Mouse (Mus musculus): ENCODE results near the gene Tmem39a. TPM values are rescaled to one million over a fixed set of nuclear protein-coding genes. Genes with fewer than 3 reads are reported as not detected.

Gene Tmem39a
- total and polyA plus RNA-seq, 2 experiments from 2014 or later = 13.2 to 25.5 TPM

DNA sequence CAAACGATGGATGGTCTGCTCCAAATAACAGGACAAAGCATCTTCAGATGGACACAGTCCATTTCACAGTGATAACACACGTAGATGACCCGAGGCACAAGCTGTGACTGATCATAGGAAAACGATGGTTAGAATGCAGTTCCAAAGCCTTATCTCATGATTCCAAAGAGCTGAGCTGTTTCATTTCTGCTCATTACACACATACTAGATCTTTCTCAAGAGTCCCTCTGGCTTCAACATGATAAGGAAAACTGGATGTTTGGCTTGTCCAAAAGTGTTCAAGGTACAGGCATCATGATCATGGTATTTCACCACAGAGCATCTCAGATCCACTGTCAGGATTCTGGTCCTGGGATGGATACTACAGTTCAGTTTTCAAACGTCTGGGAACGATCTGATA is 32.2 kb upstream of the Tmem39a start:
- Histone ChIP-seq H3K4me1 (ENCODE audit: insufficient read depth, low read length) (no peaks in the 10 kb centered on the region), H3K27me3 (ENCODE audit: insufficient read depth, low read length) (no peaks in the 10 kb centered on the region), H3K4me2 (ENCODE audit: low read depth, low read length, poor library complexity, severe bottlenecking) (no peak overlapping the region), H3K27ac (ENCODE audit: low read depth, low read length) (no peak overlapping the region), H3K36me3 (ENCODE audit: insufficient read depth, low read length) (peaks cover 52% of the 10 kb centered on the region), H3K9ac (replicated peaks; ENCODE audit: low read length, poor library complexity, severe bottlenecking) (no peak overlapping the region), H3K4me3 (ENCODE audit: low read depth, low read length) (no peak overlapping the region), H3K9me3 (ENCODE audit: low read length) (no peaks in the 10 kb centered on the region)
- ATAC-seq (ENCODE audit: low FRiP score) (no peak), DNase-seq (ENCODE audit: low spot score) (no peak)
- WGBS = 89% methylated on average over 6 of the region's 6 CpGs
- TF ChIP-seq CTCF (IDR thresholded peaks at IDR 0.05) = no peak

- H3K27ac ChIP-seq (ENCODE audit: low read depth, low read length) = no peak overlapping the region
- H3K9ac ChIP-seq (replicated peaks; ENCODE audit: low read length, poor library complexity, severe bottlenecking) = no peak overlapping the region
- no peak overlapping the region for H3K4me3 ChIP-seq (ENCODE audit: low read depth, low read length)
- H3K4me2 ChIP-seq (ENCODE audit: low read depth, low read length, poor library complexity, severe bottlenecking) = no peak overlapping the region
- WGBS = 45% methylated on average over 8 of the region's 8 CpGs
- peak; percentile 82 for TF ChIP-seq CTCF (IDR thresholded peaks at IDR 0.05)
- H3K4me1 ChIP-seq (ENCODE audit: insufficient read depth, low read length) = no peaks in the 10 kb centered on the region
- H3K36me3 ChIP-seq (ENCODE audit: insufficient read depth, low read length) = peaks cover 54% of the 10 kb centered on the region
- DNase-seq (ENCODE audit: low spot score) (peak; percentile 83), ATAC-seq (ENCODE audit: low FRiP score) (no peak)
- H3K9me3 ChIP-seq (ENCODE audit: low read length) = no peaks in the 10 kb centered on the region
- no peaks in the 10 kb centered on the region for H3K27me3 ChIP-seq (ENCODE audit: insufficient read depth, low read length)
Measured at GRCm38 (mm10) chr16:38536544-38537146, 21.9 kb upstream of the Tmem39a start.

DNA sequence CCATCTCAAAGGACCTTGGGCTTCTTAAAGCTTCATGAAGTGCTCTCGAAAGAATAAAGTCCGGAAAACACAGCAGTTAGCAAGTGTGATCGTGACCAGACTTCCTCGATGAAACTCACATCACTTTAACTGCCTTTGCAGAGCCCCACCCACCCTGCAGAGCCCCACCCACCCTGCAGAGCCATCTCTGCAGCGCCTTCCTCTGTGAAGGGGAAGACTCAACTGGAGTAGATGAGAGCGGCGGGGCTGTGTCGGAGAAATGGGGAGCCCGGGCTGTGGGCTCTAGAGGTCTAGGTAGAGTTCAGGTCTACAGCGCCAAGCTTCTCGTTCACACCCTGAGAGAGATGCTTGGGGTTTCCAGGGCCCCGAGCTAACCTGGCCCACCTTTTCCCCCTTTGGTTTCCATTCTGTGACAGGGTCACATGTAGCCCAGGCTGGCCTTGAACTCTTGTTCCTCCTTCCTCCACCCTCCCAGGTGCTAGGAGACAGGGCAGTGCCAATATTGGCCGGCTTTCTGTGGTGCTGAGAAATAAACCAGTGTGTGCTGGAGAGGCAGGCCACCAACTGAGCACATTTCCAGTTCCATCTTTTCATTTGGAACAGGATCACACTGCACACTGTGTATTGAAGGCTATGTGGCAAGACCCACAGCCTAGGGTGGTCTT is 19.6 kb upstream of the Tmem39a start:
- no peak overlapping the region for H3K4me2 ChIP-seq (ENCODE audit: low read depth, low read length, poor library complexity, severe bottlenecking)
- no peak for DNase-seq (ENCODE audit: low spot score)
- H3K27me3 ChIP-seq (ENCODE audit: insufficient read depth, low read length) = no peaks in the 10 kb centered on the region
- no peak overlapping the region for H3K4me3 ChIP-seq (ENCODE audit: low read depth, low read length)
- H3K4me1 ChIP-seq (ENCODE audit: insufficient read depth, low read length) = no peaks in the 10 kb centered on the region
- H3K9ac ChIP-seq (replicated peaks; ENCODE audit: low read length, poor library complexity, severe bottlenecking) = no peak overlapping the region
- no peak overlapping the region for H3K27ac ChIP-seq (ENCODE audit: low read depth, low read length)
- WGBS = 94% methylated on average over 12 of the region's 13 CpGs
- no peak for ATAC-seq (ENCODE audit: low FRiP score)
- no peak for TF ChIP-seq CTCF (IDR thresholded peaks at IDR 0.05)
- peaks cover 59% of the 10 kb centered on the region for H3K36me3 ChIP-seq (ENCODE audit: insufficient read depth, low read length)
- H3K9me3 ChIP-seq (ENCODE audit: low read length) = no peaks in the 10 kb centered on the region

DNA sequence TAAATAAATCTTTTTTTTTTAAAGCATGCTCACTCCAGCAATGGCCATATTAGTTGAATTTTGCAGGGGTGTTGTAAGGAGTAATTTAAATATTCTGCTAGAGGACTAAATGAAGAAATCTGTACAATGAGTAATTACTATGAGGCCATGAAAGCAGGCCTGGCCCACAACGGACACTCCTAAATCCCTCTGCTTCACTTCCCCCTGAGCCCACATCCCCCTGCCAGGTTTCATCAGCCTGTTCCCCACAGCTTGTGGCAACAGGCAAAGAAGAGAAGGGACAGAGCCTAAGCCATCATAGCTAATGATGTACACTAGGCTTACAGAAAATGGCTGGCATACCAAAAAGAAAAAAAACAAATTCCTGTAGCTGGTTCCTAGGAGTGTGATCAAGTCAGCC is 10.5 kb upstream of the Tmem39a start:
- H3K4me1 ChIP-seq (ENCODE audit: insufficient read depth, low read length) = peaks cover 6% of the 10 kb centered on the region
- H3K36me3 ChIP-seq (ENCODE audit: insufficient read depth, low read length) = peaks cover 25% of the 10 kb centered on the region
- DNase-seq (ENCODE audit: low spot score) = no peak
- no peak overlapping the region for H3K27ac ChIP-seq (ENCODE audit: low read depth, low read length)
- WGBS = 92% methylated on average over 1 of the region's 1 CpGs
- H3K4me3 ChIP-seq (ENCODE audit: low read depth, low read length) = no peak overlapping the region
- no peak for ATAC-seq (ENCODE audit: low FRiP score)
- TF ChIP-seq CTCF (IDR thresholded peaks at IDR 0.05) = no peak
- H3K9me3 ChIP-seq (ENCODE audit: low read length) = no peaks in the 10 kb centered on the region
- H3K4me2 ChIP-seq (ENCODE audit: low read depth, low read length, poor library complexity, severe bottlenecking) = 0 out of 2 replicates have a peak overlapping the region, but pooled peaks have one; percentile 73
- H3K9ac ChIP-seq (replicated peaks; ENCODE audit: low read length, poor library complexity, severe bottlenecking) = no peak overlapping the region
- no peaks in the 10 kb centered on the region for H3K27me3 ChIP-seq (ENCODE audit: insufficient read depth, low read length)

DNA sequence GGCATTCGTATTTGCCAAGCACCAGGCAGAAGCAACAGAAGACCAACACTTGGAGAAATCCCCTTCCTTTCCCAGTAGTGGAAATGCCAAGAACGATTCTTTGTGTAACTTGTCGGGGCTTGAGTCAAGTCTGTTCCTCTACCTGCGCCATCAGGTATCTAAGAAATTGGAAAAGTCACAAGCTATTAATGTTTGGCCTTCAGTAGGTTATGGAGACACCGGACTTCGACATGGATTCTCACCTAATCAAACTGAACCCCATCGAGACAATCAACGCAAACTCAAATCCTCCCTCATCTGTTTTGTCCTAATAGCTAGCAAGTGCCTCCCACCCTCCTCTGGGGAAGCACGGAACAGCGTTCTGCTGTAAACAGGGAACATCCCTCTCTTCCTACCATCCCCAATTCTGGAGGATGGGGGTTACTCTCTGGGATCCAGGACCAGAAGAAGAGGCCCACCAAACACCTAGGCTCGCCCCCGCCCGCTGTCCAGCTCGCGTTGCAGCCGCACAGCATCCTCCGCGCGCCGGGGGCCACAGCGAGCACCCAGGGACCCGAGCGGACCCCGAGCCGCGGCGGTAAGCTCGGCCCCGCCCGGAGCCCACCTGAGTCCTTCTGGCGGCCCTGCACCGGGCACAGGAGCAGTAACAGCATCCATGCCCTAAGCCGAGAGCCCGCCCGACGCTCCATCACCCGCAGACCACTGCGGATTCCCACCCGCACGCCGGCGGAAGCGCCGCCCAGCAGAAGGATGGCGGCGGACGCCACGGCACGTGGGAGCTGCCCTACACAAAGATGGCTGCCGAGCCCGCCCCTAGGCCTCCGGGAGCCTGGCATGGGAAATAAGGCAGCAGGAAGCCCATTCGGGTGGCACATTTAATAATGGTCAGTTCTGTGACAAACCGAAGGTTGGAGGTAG is 8.8 kb upstream of the Tmem39a start, which contains the start of gene Poglut1:
Gene Poglut1 (minus strand): TSS at position 780 of the 918 bp plus-strand sequence.
- no peak for TF ChIP-seq CTCF (IDR thresholded peaks at IDR 0.05)
- H3K27ac ChIP-seq (ENCODE audit: low read depth, low read length) = peak within 1 kb of the TSS; percentile 80
- peak; percentile 95 for ATAC-seq (ENCODE audit: low FRiP score)
- WGBS = 2% methylated on average over 54 of the region's 54 CpGs
- H3K4me1 ChIP-seq (ENCODE audit: insufficient read depth, low read length) = peaks cover 6% of the 10 kb centered on the region
- peaks cover 7% of the 10 kb centered on the region; the same call in 1 of the 2 replicates for H3K27me3 ChIP-seq (ENCODE audit: insufficient read depth, low read length)
- peak within 1 kb of the TSS; percentile 85 for H3K9ac ChIP-seq (replicated peaks; ENCODE audit: low read length, poor library complexity, severe bottlenecking)
- H3K4me3 ChIP-seq (ENCODE audit: low read depth, low read length) = peak within 1 kb of the TSS; percentile 78
- DNase-seq (ENCODE audit: low spot score) = peak; percentile 91
- H3K36me3 ChIP-seq (ENCODE audit: insufficient read depth, low read length) = peaks cover 16% of the 10 kb centered on the region
- H3K4me2 ChIP-seq (ENCODE audit: low read depth, low read length, poor library complexity, severe bottlenecking) = peak within 1 kb of the TSS; percentile 73
- H3K9me3 ChIP-seq (ENCODE audit: low read length) = no peaks in the 10 kb centered on the region
